Mouse (Mus musculus) megakaryocyte progenitor cell, adult 5-6 weeks (primary cell): Measurements from ENCODE around the gene Selenoh. TPM values are rescaled to one million over a fixed set of nuclear protein-coding genes. Genes with fewer than 3 reads are reported as not detected.

Experiments used
- ATAC-seq: replicated peaks from 2 replicates; pipeline ENCODE4 v1.8.0; 2016; ENCODE audit warnings: mild to moderate bottlenecking, moderate TSS enrichment, inconsistent platforms; ENCODE audit not compliant: poor library complexity
- total RNA-seq, 2 experiments: library from RNA; stranded (forward) in 1 of 2; stranded (reverse) in 1 of 2; fragments of 157-497, 149-512 nt in 1 of 2; fragments of 200-1000 nt in 1 of 2; gene quantifications; 2 replicates each; pipeline versions ENCODE4 v1.2.3 to v1.2.4; 2015 to 2017

The Selenoh gene
- total RNA-seq, 2 experiments from 2014 or later: 122 to 251 TPM

DNA sequence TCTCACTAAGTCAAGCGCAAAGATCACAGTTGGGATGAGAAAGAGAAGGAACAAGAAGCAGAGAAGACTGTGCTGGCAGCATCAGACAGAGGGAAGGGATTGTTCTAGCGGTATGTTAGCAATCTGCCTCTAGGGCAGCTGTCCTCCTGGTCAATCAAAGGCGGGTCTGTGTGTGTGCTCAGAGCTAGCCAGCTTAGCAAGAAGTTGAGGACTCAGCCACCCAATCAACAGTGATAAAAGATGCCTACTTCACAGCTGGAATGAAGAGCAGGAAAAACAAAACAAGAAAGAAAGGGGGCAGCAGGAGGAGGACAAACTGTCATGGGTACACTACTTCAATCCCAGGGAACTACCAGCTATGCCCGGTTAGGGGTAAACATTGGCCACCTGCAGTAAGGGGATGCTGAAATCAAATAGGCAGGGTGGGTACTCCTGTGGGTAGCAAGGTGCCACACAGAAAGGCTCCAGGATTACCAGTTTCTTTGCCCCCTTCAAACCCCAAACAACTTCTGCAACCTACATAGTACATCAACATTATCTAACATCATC lies 35.6 kb downstream of the Selenoh start:
- no peak for ATAC-seq

DNA sequence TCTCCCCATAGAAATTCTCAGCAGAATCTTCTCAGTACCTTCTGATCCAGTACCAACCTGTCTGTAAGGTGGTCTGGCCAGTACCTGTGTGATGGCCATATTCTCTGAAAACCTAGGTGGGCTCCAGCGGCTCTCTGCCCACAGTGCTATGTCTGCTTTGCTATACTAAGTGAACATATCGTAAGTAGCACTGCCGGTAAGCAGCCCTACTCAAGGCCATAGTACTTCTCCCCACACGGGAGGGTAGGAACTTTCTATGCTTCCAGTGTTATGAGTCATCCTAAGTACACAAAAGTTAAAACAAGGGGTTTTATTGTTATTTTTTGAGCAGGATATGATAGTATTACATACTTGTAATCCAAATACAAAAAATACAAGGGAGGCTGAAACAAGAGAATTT lies 36.6 kb downstream of the Selenoh start:
- ATAC-seq: no peak

DNA sequence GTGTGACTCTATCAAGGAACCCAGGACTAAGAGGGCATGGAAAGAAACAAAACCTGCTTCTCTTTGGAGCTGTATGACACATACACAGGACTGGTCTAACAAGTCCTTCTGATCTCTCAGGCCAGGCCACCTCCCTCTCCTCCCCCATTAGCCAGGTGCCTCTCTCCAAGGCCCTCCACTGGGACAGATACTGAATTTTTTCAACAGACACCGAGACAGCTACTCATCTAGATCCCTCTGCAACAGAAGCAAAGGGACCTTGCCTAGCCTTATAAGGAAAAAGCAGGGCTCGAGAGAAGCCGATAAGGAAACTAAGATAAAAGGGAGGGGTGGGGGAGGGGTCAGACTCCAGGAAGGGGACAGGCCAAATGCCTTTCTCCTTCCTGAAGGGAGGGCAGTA lies 37.6 kb downstream of the Selenoh start:
- peak; percentile 38; the same call in 1 of the 2 replicates for ATAC-seq

DNA sequence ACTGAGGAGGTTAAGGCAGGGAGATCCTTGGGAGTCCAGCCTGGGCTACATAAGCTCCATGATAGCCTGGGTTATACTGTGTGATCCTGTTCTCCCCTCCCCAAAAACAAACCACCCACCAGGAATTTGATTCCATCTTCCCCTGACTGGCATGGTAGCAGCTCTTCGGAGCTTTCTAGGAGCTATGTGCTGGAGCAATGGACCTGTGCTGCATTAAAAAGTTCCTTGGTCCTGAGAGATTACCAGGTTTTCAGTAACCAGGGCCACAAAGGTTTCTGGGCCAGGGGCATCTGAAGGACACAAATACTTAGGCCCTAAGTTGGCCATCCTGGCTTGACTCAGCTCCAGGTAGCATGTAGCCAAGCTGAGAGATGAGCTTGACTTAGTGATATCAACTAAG lies 38.6 kb downstream of the Selenoh start:
- no peak for ATAC-seq

DNA sequence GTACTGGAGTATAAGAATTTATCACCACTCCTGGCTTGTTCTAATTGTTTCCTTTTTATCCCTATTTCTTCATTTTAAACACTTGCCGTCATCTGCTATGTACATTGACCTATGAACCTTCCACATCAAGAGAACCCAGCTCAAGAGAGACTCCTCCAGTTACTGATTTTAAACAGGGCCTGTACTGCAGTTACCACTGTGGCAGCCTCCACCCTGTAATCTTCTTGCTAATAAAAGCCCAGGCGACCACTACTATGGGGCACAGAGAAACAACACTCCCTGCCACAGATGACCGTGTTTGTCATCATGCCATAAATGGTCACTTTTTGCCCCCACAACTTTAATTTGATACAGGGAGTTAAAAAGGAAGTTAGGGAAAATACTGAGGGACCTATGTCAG lies 43.5 kb downstream of the Selenoh start:
- no peak for ATAC-seq

DNA sequence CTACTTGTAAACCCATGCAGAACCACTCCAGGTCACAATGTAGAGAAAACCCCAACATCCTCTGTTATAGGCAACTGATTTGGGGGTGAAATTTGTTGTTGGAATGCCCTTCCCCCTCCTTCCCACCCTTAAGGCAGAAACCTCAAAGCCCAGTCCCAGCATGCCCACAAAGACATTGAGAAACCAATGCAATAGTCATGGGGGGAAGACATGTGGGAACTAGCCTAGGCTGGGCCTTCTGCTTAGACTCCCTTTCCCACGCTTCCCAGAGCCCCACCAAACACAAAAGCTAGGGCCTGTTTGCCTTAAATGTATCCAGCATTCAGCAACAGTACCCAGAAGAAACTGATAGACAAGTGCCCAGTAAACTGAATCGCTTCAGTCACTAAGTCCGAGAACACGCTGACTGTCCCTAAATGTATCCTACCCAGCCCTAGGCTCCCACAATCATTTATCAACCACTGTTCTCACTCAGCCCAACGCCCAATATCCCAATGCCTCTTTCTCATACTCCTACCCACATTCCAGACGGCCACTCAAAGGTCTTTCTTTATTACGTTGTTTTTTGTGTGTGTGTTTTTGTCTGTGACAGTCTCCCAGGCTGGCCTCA lies 44.1 kb downstream of the Selenoh start:
- peak; percentile 67 for ATAC-seq

DNA sequence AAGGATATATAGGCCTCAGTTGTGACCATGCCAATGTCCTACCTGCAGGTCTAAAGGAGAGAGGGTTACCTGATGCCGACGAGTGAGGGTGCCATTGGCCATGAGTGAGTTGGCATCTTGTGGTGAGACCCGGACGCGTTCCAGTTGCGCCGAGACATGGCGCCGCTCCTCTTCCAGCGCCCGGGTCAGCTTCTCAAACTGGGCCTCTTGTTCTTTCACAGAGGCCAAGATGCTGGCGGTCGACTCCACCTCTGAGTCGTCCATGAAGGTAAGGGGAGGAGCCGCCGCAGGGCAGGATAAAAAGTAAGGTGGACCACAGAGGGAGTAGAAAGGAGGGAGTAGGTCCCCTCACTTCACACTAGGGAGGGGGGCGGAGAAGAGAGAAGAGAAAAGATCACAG lies 46.4 kb downstream of the Selenoh start:
- ATAC-seq: no peak

DNA sequence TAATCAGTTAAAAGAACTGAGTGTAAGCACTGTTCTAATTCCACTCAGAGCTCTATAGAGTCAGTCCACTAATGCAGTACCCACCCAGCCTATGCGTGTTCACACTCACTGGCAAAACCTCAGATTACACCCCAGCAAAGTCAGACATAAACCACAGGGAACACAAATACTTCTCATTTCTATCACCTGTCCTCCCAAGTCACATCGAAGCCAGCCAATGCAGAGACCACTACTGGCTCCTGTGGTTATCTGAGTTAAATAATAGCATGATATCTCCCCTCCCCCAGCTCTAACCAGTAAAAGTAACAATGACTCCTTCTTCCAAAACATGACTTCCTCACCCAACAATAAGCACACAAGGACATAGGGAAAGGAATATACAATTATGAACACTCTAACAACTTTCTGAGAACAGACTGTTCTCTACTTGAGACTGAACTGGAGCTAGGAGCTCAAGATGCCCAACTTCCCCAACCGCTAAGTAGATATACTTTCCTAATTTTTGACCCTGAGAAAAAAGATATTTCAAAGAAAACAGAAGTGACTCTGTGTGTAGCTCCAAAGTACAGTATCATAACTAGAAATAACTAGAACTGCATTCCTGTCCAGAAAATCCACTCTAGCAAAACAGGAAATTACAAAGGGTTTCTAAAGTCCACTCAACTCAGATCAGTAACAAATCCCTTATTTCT lies 47.0 kb downstream of the Selenoh start:
- ATAC-seq: peak; percentile 29

DNA sequence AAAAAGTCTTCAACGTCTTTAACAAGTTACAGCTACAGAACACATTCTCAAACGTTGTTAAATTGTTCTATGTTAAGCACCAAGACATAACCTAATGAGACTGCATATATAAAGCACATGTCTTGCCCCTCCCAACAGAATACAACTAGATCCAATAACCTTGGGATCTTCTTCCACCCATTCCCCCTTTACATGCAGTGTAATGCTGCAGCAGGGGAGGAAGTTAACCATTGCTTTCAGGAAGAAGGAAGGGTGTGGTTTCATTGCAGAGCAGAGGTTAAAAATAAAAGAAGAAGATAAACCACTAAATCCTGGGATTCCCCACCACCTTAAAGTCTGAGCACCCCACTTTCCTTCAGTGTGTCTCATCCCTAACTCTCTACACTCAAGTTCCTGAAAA lies 47.9 kb downstream of the Selenoh start:
- ATAC-seq: peak; percentile 18

DNA sequence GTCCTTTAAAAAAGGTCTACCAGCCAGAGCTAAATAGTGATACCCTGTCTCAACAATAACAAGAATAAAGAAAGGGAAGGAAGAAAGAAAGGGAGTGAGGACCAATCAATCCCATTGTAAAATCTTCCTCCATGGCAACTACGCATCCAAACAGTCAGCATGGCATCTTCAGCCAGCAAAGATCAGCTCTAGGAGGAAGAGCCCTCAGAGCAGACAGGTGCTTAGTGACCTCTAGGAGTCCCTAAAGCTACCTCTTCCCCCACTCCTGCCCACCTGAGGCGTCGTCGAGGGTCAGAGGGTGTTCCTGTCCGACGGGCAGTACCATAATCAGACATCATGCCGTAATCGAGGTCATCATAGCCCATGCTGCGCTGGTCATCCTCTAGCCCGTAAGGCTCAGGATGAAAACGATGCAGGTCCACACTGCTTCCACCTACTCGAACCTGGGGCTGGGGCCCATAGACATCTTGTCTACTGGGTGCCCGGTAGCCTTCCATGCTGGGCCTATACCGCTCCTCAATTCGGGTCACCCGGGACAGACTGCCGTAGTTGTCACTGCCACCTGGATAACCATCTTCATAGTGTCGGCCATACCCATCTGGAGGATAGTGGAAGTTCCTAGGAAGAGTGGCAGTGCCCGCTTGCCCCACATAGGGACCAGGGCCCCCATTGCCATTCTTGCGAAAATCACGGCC lies 50.8 kb downstream of the Selenoh start:
- ATAC-seq: no peak

Other genes starting within 250 kb of the Selenoh start
- 11.1 and 17.5 TPM in 2 replicates for gene Calcrl, start 245.4 kb downstream of the Selenoh start, total RNA-seq (2015)
- 41.4 and 51.3 TPM in 2 replicates for gene Calcrl, start 245.4 kb downstream of the Selenoh start, total RNA-seq (2017)
- gene Tfpi, start 194.0 kb downstream of the Selenoh start, total RNA-seq (2015): 68.1 and 70.0 TPM in 2 replicates
- 56.1 and 62.7 TPM in 2 replicates for gene Tfpi, start 194.0 kb downstream of the Selenoh start, total RNA-seq (2017)
- gene Ctnnd1, start 20.0 kb downstream of the Selenoh start, total RNA-seq (2015): 21.2 and 26.8 TPM in 2 replicates
- 18.4 and 27.5 TPM in 2 replicates for gene Ctnnd1, start 20.0 kb downstream of the Selenoh start, total RNA-seq (2017)
- not detected in 2 replicates for gene Btbd18, start 11.7 kb downstream of the Selenoh start, total RNA-seq (2015)
- gene Btbd18, start 11.7 kb downstream of the Selenoh start, total RNA-seq (2017): not detected in 2 replicates
- not detected in 2 replicates for gene Gm28635, start 7.3 kb upstream of the Selenoh start, total RNA-seq (2015)
- gene Gm28635, start 7.3 kb upstream of the Selenoh start, total RNA-seq (2017): 0.44 TPM in 1 of 2 replicates, not detected in the other
- 30.8 and 40.2 TPM in 2 replicates for gene Med19, start 7.6 kb upstream of the Selenoh start, total RNA-seq (2015)
- gene Med19, start 7.6 kb upstream of the Selenoh start, total RNA-seq (2017): 21.4 and 26.4 TPM in 2 replicates
- gene Tmx2, start 8.4 kb upstream of the Selenoh start, total RNA-seq (2015): 75.6 and 78.6 TPM in 2 replicates
- gene Tmx2, start 8.4 kb upstream of the Selenoh start, total RNA-seq (2017): 48.1 and 51.0 TPM in 2 replicates
- gene Zdhhc5, start 44.4 kb upstream of the Selenoh start, total RNA-seq (2015): 44.0 and 46.1 TPM in 2 replicates
- gene Zdhhc5, start 44.4 kb upstream of the Selenoh start, total RNA-seq (2017): 29.1 and 30.6 TPM in 2 replicates
- 42.5 and 44.7 TPM in 2 replicates for gene Clp1, start 56.6 kb upstream of the Selenoh start, total RNA-seq (2015)
- gene Clp1, start 56.6 kb upstream of the Selenoh start, total RNA-seq (2017): 37.3 and 43.5 TPM in 2 replicates
- gene Ypel4, start 63.3 kb upstream of the Selenoh start, total RNA-seq (2015): 0.07 and 0.12 TPM in 2 replicates
- gene Ypel4, start 63.3 kb upstream of the Selenoh start, total RNA-seq (2017): 0.27 TPM in 1 of 2 replicates, not detected in the other
- 0.39 TPM in 1 of 2 replicates, not detected in the other for gene Gm19426, start 72.9 kb upstream of the Selenoh start, total RNA-seq (2015)
- gene Gm19426, start 72.9 kb upstream of the Selenoh start, total RNA-seq (2017): not detected in 2 replicates
- gene Serping1, start 104.7 kb upstream of the Selenoh start, total RNA-seq (2015): 0.22 TPM in 1 of 2 replicates, not detected in the other
- not detected in 2 replicates for gene Serping1, start 104.7 kb upstream of the Selenoh start, total RNA-seq (2017)
- gene Ube2l6, start 128.1 kb upstream of the Selenoh start, total RNA-seq (2015): 9.6 and 11.2 TPM in 2 replicates
- gene Ube2l6, start 128.1 kb upstream of the Selenoh start, total RNA-seq (2017): 8.5 and 12.7 TPM in 2 replicates
- not detected in 2 replicates for gene Smtnl1, start 151.9 kb upstream of the Selenoh start, total RNA-seq (2015)
- gene Smtnl1, start 151.9 kb upstream of the Selenoh start, total RNA-seq (2017): 0.24 TPM in 1 of 2 replicates, not detected in the other
- gene Timm10, start 156.2 kb upstream of the Selenoh start, total RNA-seq (2015): 40.2 and 55.6 TPM in 2 replicates
- gene Timm10, start 156.2 kb upstream of the Selenoh start, total RNA-seq (2017): 39.6 and 46.2 TPM in 2 replicates
- 25.7 and 33.4 TPM in 2 replicates for gene Slc43a1, start 168.1 kb upstream of the Selenoh start, total RNA-seq (2015)
- 14.2 and 15.0 TPM in 2 replicates for gene Slc43a1, start 168.1 kb upstream of the Selenoh start, total RNA-seq (2017)
- not detected in 2 replicates for gene Rtn4rl2, start 215.9 kb upstream of the Selenoh start, total RNA-seq (2015)
- gene Rtn4rl2, start 215.9 kb upstream of the Selenoh start, total RNA-seq (2017): not detected in 2 replicates